ENCODE assay signal across 8 mouse cellular contexts in genomic region chr5:122393887-122394286, GRCm38 (mm10). TPM values are rescaled to one million over a fixed set of nuclear protein-coding genes. Genes with fewer than 3 reads are reported as not detected.
DNase-seq lines count a peak whose midpoint lies in the region; ATAC-seq and TF ChIP-seq lines count a peak whose summit lies in the region.

No protein-coding gene starts in this region.

- intact Hi-C loops in left cerebral cortex, postnatal 36 days (cut with DNase I): no loop called here

- H3K4me2 ChIP-seq in kidney, embryonic 15.5 days: no peak overlapping the region
- no peak overlapping the region for H3K4me2 ChIP-seq in neural tube, embryonic 11.5 days (ENCODE audit: low read depth)

- no peak for TF ChIP-seq EP300 in MEL (IDR thresholded peaks at IDR 0.05; ENCODE audit: low read depth in 1 of 2, low read length in 2 of 2)

- DNase-seq in kidney, adult 8-10 months: peak; percentile 67 to 87
- peak; percentile 83 for DNase-seq in MEL (ENCODE audit: low read depth, low spot score)
- peak; percentile 67 to 74 for DNase-seq in cerebellum, adult 18-20 months
- peak; percentile 49 to 54 for DNase-seq in gastrocnemius, adult 8-10 months (ENCODE audit: low spot score in 2 of 2)
- DNase-seq in left cerebral cortex, postnatal 36 days (ENCODE audit: low spot score in 2 of 2): peak; percentile 56 to 64
- DNase-seq in neural tube, embryonic 11.5 days (ENCODE audit: low spot score): peak; percentile 74
- DNase-seq in thymus, postnatal 14 days: peak; percentile 84

- H3K9me3 ChIP-seq in kidney, embryonic 15.5 days (replicated peaks): no peaks in the 10 kb centered on the region
- H3K9me3 ChIP-seq in MEL (replicated peaks; ENCODE audit: insufficient read depth, low read length): no peaks in the 10 kb centered on the region
- H3K9me3 ChIP-seq in neural tube, embryonic 11.5 days (ENCODE audit: control insufficient read depth, low read length): no peaks in the 10 kb centered on the region

- peaks cover 38% of the 10 kb centered on the region for H3K79me2 ChIP-seq in MEL (ENCODE audit: control insufficient read depth, insufficient read depth, low read length, poor library complexity)

- H3K4me3 ChIP-seq in kidney, embryonic 15.5 days (replicated peaks): no peak overlapping the region
- H3K4me3 ChIP-seq in MEL (ENCODE audit: control insufficient read depth in 1 of 2, insufficient read depth in 1 of 2, low read depth in 2 of 2, low read length in 2 of 2): no peak overlapping the region
- no peak overlapping the region for H3K4me3 ChIP-seq in neural tube, embryonic 11.5 days (ENCODE audit: low read depth, low read length)

- no peaks in the 10 kb centered on the region for H3K27me3 ChIP-seq in kidney, embryonic 15.5 days
- no peaks in the 10 kb centered on the region for H3K27me3 ChIP-seq in MEL (ENCODE audit: control insufficient read depth in 1 of 2, insufficient read depth in 2 of 2, low read length in 2 of 2)
- no peaks in the 10 kb centered on the region for H3K27me3 ChIP-seq in neural tube, embryonic 11.5 days (ENCODE audit: control insufficient read depth, insufficient read depth, low read length)

- no peak for ATAC-seq in kidney, embryonic 15.5 days (replicated peaks; ENCODE audit: low FRiP score)
- ATAC-seq in neural tube, embryonic 11.5 days (ENCODE audit: insufficient read depth, low FRiP score, low TSS enrichment): no peak

- WGBS in kidney, embryonic 15.5 days: 50% methylated on average over 2 of the region's 2 CpGs
- WGBS in neural tube, embryonic 11.5 days: 53% methylated on average over 2 of the region's 2 CpGs

- peak; percentile 75 to 79 (median 75) for TF ChIP-seq CTCF in MEL (IDR thresholded peaks at IDR 0.05 in 2 of 3, conservative IDR thresholded peaks at IDR 0.05 in 1 of 3; ENCODE audit: control insufficient read depth in 1 of 3, insufficient read depth in 1 of 3, low read depth in 2 of 3, low read length in 3 of 3, poor library complexity in 1 of 3, severe bottlenecking in 1 of 3)

- TF ChIP-seq RAD21 in MEL (IDR thresholded peaks at IDR 0.05; ENCODE audit: low read depth, low read length): peak; percentile 61

- no peak overlapping the region for H3K27ac ChIP-seq in kidney, embryonic 15.5 days
- H3K27ac ChIP-seq in MEL (ENCODE audit: control insufficient read depth, low read depth, low read length): no peak overlapping the region
- no peak overlapping the region for H3K27ac ChIP-seq in neural tube, embryonic 11.5 days (ENCODE audit: low read depth, low read length)

- no peak for TF ChIP-seq POLR2A in MEL (IDR thresholded peaks at IDR 0.05; ENCODE audit: control insufficient read depth in 1 of 2, insufficient read depth in 1 of 2, low read depth in 1 of 2, low read length in 2 of 2, poor library complexity in 1 of 2)

- peaks cover 17% of the 10 kb centered on the region for H3K4me1 ChIP-seq in kidney, embryonic 15.5 days
- H3K4me1 ChIP-seq in MEL (ENCODE audit: control insufficient read depth in 1 of 2, insufficient read depth in 2 of 2, low read length in 2 of 2): peaks cover 0 to 11% of the 10 kb centered on the region in 2 experiments; a peak in 2 of 4 replicates
- H3K4me1 ChIP-seq in neural tube, embryonic 11.5 days (ENCODE audit: control insufficient read depth, insufficient read depth, low read length): no peaks in the 10 kb centered on the region

- peaks cover 32% of the 10 kb centered on the region for H3K36me3 ChIP-seq in kidney, embryonic 15.5 days
- peaks cover 7 to 10% of the 10 kb centered on the region in 2 experiments for H3K36me3 ChIP-seq in MEL (ENCODE audit: control insufficient read depth in 1 of 2, insufficient read depth in 2 of 2, low read length in 2 of 2)
- peaks cover 6% of the 10 kb centered on the region for H3K36me3 ChIP-seq in neural tube, embryonic 11.5 days (ENCODE audit: control insufficient read depth, insufficient read depth, low read length)

- no peak overlapping the region for H3K9ac ChIP-seq in kidney, embryonic 15.5 days
- H3K9ac ChIP-seq in MEL (ENCODE audit: control insufficient read depth, low read depth, low read length, poor library complexity, severe bottlenecking): no peak overlapping the region
- H3K9ac ChIP-seq in neural tube, embryonic 11.5 days (ENCODE audit: low read length): no peak overlapping the region

TF ChIP-seq in MEL, 35 proteins besides CTCF, POLR2A, EP300 and RAD21:
- TF ChIP-seq KAT2A (conservative IDR thresholded peaks at IDR 0.05; ENCODE audit: low read depth, low read length) (no peak), USF1 (IDR thresholded peaks at IDR 0.05; ENCODE audit: low read depth, low read length) (no peak), POLR2AphosphoS2 (IDR thresholded peaks at IDR 0.05; ENCODE audit: low read length) (no peak), MYC (IDR thresholded peaks at IDR 0.05; ENCODE audit: low read depth, low read length) (no peak), TAL1 (IDR thresholded peaks at IDR 0.05; ENCODE audit: low read length) (no peak), NRF1 (IDR thresholded peaks at IDR 0.05; ENCODE audit: insufficient read depth, low read depth, low read length, poor library complexity, severe bottlenecking) (no peak), NELFE (IDR thresholded peaks at IDR 0.05; ENCODE audit: low read depth, low read length) (no peak), RCOR1 (IDR thresholded peaks at IDR 0.05; ENCODE audit: low read depth, low read length) (no peak), ELF1 (IDR thresholded peaks at IDR 0.05; ENCODE audit: low read depth, low read length) (no peak), ZC3H11A (IDR thresholded peaks at IDR 0.05; ENCODE audit: low read depth, low read length) (peak; percentile 43; the same call in 1 of the 2 replicates), CHD2 (IDR thresholded peaks at IDR 0.05; ENCODE audit: low read length) (no peak), SMC3 (IDR thresholded peaks at IDR 0.05; ENCODE audit: low read depth, low read length) (peak; percentile 74), TCF12 (IDR thresholded peaks at IDR 0.05; ENCODE audit: low read depth, low read length) (no peak), SIN3A (IDR thresholded peaks at IDR 0.05; ENCODE audit: low read length) (peak; percentile 51; the same call in 1 of the 2 replicates)

RNA-seq across cellular contexts. Expression of gene Arpc3, which starts 2.2 kb away (rescaled TPM):
- polyA plus RNA-seq in kidney, embryonic 15.5 days (2015; fragmentation: Nextera tagmentation; extraction: Ambion mirVana): 131 and 169 TPM in 2 replicates
- 406 and 433 TPM in 2 replicates for total RNA-seq in MEL (2012; rRNA removed)
- 1,000 to 10,000 TPM in 1 of 2 experiments, 100 to 1,000 TPM in 1; 365 to 1,109 TPM for polyA plus RNA-seq in MEL (2012; ENCODE audit: insufficient read depth in 1 of 2, insufficient read length in 2 of 2, low read depth in 1 of 2, low replicate concordance in 2 of 2, missing spikeins in 1 of 2)
- total RNA-seq in gastrocnemius, adult 8-10 months (2022): 10 to 100 TPM; 40.8 to 56.9 (median 49.9) TPM
- total RNA-seq in left cerebral cortex, postnatal 36 days (2021): 100 to 1,000 TPM; 211 to 225 TPM
- 65.8 and 67.4 TPM in 2 replicates for polyA plus RNA-seq in neural tube, embryonic 11.5 days (2014; fragmentation: Nextera tagmentation; extraction: Ambion mirVana)

RNA-seq across cellular contexts. Expression of gene Fam216a, which starts 21.7 kb away (rescaled TPM):
- 57.6 and 63.6 TPM in 2 replicates for polyA plus RNA-seq in kidney, embryonic 15.5 days (2015; fragmentation: Nextera tagmentation; extraction: Ambion mirVana)
- 68.9 and 73.8 TPM in 2 replicates for total RNA-seq in MEL (2012; rRNA removed)
- 100 to 1,000 TPM in 1 of 2 experiments, not detected in 1; 100 TPM for polyA plus RNA-seq in MEL (2012; ENCODE audit: insufficient read depth in 1 of 2, insufficient read length in 2 of 2, low read depth in 1 of 2, low replicate concordance in 2 of 2, missing spikeins in 1 of 2)
- 1 to 10 TPM; 4.9 to 5.3 (median 5.2) TPM for total RNA-seq in gastrocnemius, adult 8-10 months (2022)
- total RNA-seq in left cerebral cortex, postnatal 36 days (2021): 10 to 100 TPM; 69.7 to 73.1 TPM
- polyA plus RNA-seq in neural tube, embryonic 11.5 days (2014; fragmentation: Nextera tagmentation; extraction: Ambion mirVana): 115 and 116 TPM in 2 replicates

RNA-seq across cellular contexts. Expression of gene Gpn3, which starts 22.2 kb away (rescaled TPM):
- 69.7 and 74.6 TPM in 2 replicates for polyA plus RNA-seq in kidney, embryonic 15.5 days (2015; fragmentation: Nextera tagmentation; extraction: Ambion mirVana)
- 81.1 and 85.6 TPM in 2 replicates for total RNA-seq in MEL (2012; rRNA removed)
- polyA plus RNA-seq in MEL (2012; ENCODE audit: insufficient read depth in 1 of 2, insufficient read length in 2 of 2, low read depth in 1 of 2, low replicate concordance in 2 of 2, missing spikeins in 1 of 2): 10 to 100 TPM in 1 of 2 experiments, not detected in 1; 89.9 TPM
- total RNA-seq in gastrocnemius, adult 8-10 months (2022): 10 to 100 TPM; 29.1 to 36.2 (median 32.2) TPM
- total RNA-seq in left cerebral cortex, postnatal 36 days (2021): 10 to 100 TPM; 24.4 to 25.7 TPM
- polyA plus RNA-seq in neural tube, embryonic 11.5 days (2014; fragmentation: Nextera tagmentation; extraction: Ambion mirVana): 68.4 and 71.2 TPM in 2 replicates

RNA-seq across cellular contexts. Expression of gene Anapc7, which starts 27.6 kb away (rescaled TPM):
- polyA plus RNA-seq in kidney, embryonic 15.5 days (2015; fragmentation: Nextera tagmentation; extraction: Ambion mirVana): 44.4 and 46.9 TPM in 2 replicates
- total RNA-seq in MEL (2012; rRNA removed): 39.9 and 40.5 TPM in 2 replicates
- 10 to 100 TPM in 1 of 2 experiments, not detected in 1; 49.7 TPM for polyA plus RNA-seq in MEL (2012; ENCODE audit: insufficient read depth in 1 of 2, insufficient read length in 2 of 2, low read depth in 1 of 2, low replicate concordance in 2 of 2, missing spikeins in 1 of 2)
- total RNA-seq in gastrocnemius, adult 8-10 months (2022): 10 to 100 TPM; 14.3 to 16.8 (median 15.2) TPM
- total RNA-seq in left cerebral cortex, postnatal 36 days (2021): 10 to 100 TPM; 31.5 to 34.0 TPM
- polyA plus RNA-seq in neural tube, embryonic 11.5 days (2014; fragmentation: Nextera tagmentation; extraction: Ambion mirVana): 33.4 and 34.7 TPM in 2 replicates

RNA-seq across cellular contexts. Expression of gene Vps29, which starts 39.7 kb away (rescaled TPM):
- 218 and 230 TPM in 2 replicates for polyA plus RNA-seq in kidney, embryonic 15.5 days (2015; fragmentation: Nextera tagmentation; extraction: Ambion mirVana)
- 91.9 and 92.1 TPM in 2 replicates for total RNA-seq in MEL (2012; rRNA removed)
- polyA plus RNA-seq in MEL (2012; ENCODE audit: insufficient read depth in 1 of 2, insufficient read length in 2 of 2, low read depth in 1 of 2, low replicate concordance in 2 of 2, missing spikeins in 1 of 2): 100 to 1,000 TPM; 101 to 424 TPM
- total RNA-seq in gastrocnemius, adult 8-10 months (2022): 10 to 100 TPM; 44.0 to 51.2 (median 46.4) TPM
- 100 to 1,000 TPM; 185 to 191 TPM for total RNA-seq in left cerebral cortex, postnatal 36 days (2021)
- polyA plus RNA-seq in neural tube, embryonic 11.5 days (2014; fragmentation: Nextera tagmentation; extraction: Ambion mirVana): 219 and 236 TPM in 2 replicates

Comparison
In these comparisons a context has a peak if more than half of its experiments do, and no peak if none do; other contexts are left out.
1. RNA of gene Fam216a, which starts 21.7 kb away (total RNA-seq): 69.7 to 73.1 TPM in left cerebral cortex, postnatal 36 days and 68.9 to 73.8 TPM in MEL; 4.9 to 5.3 TPM in gastrocnemius, adult 8-10 months; every median in the first group is over 10 times any median in the second.
2. Peak in every context shown above with its lines, with median percentiles within 50 percentile points of each other: DNase-seq.